In the genomic region with DNA sequence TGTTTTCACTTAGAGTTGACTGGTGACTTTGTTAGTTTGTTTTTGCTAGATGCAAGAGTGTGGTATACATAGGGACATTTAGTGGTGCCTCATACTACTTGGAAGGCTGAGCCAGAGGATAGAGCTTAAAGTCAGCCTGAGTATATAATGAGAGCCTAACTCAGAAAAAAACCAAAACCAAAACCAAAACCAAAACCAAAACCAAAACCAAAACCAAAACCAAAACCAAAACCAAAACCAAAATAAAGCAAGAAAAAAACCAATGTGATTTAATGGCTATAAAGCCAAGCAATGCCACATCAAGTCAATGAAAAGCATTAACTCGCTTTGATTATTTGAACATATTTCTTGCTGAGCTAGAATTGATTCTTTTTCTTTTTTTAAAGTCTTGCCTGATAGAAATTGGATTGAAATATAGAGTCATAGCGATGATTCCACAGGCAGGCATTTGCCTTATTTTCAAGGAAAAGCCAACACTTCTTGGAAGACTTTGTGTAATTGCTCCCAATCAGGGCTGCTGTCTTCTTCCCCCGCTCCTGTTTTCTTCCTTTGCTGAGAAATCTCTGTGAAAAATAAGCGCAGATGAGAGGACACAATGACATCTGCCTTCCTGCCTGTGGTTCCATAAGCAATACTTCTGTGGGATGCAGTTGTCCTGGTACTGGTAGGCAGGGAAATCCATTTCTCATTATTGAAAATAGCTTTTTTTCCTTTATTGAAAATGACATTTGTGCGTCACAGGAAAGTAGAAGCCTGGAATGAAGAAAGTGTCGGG, we compare ENCODE assay signal across 15 mouse cellular contexts.
DNase-seq lines count a peak whose midpoint lies in the region.
"Had no signal": no experiment of that assay in that cellular context is flagged by ENCODE, and none has a peak within 500 bp of the region (broad histone marks: within the 10 kb centered on the region; RNA-seq: fewer than 3 reads in every experiment).

No protein-coding gene starts in this region.

- DNase-seq in layer of hippocampus, adult 11-12 months (ENCODE audit: low spot score) = peak; percentile 49
- no peak for DNase-seq in layer of hippocampus, postnatal 10 days (ENCODE audit: low spot score in 2 of 2)
- peak; percentile 18 to 22 for DNase-seq in right cerebral cortex, adult 2 months (ENCODE audit: low spot score in 2 of 2)
- DNase-seq in right cerebral cortex, postnatal 14 days = no peak
- DNase-seq in layer of hippocampus, adult 8-10 months (ENCODE audit: low spot score in 2 of 2) = peak; percentile 53 to 56
- DNase-seq in lung, postnatal 14 days = no peak
- no peak for DNase-seq in cerebellum, postnatal 14 days
- DNase-seq: adrenal gland, adult 2 months; cerebellum, adult 9-10 months; embryo, embryonic 11 days; gastrocnemius, postnatal 10 days; kidney, postnatal 14 days; lung, postnatal 36 days; thymus, adult 2 months; thymus, postnatal 36 days had no signal

Comparison
In these comparisons a context has a peak if more than half of its experiments do, and no peak if none do; other contexts are left out.
1. DNase-seq: peak in layer of hippocampus, adult 11-12 months (single experiment), right cerebral cortex, adult 2 months (2 of 2) and layer of hippocampus, adult 8-10 months (2 of 2); none in layer of hippocampus, postnatal 10 days (0 of 2), right cerebral cortex, postnatal 14 days (single experiment), lung, postnatal 14 days (single experiment) and cerebellum, postnatal 14 days (0 of 2).